Mouse (Mus musculus) spleen, postnatal 36 days (tissue): ENCODE results near the gene Frrs1.
"Not testable (repeated sequence)": the region's sequence is repeated elsewhere in the genome, so short reads cannot be mapped to it uniquely, and the experiment has no call there.

Experiments used
- DNase-seq, 2 experiments: peaks; one replicate each; pipeline ENCODE4 v3.0.0; 2022; ENCODE audit warnings: low spot score in 2 of 2, mixed read lengths in 1 of 2

Frrs1 gene

GRCm38 (mm10) chr3:116858941-116859685, at the start of gene Frrs1:
Frrs1 (plus strand) TSS chr3:116859464.
- DNase-seq, result peak; percentile 12 to 34

GRCm38 (mm10) chr3:116810351-116810750, 48.9 kb upstream of the Frrs1 start:
- DNase-seq, result not testable (repeated sequence)

GRCm38 (mm10) chr3:116812946-116813345, 46.3 kb upstream of the Frrs1 start:
- no peak for DNase-seq

GRCm38 (mm10) chr3:116815305-116815797, 43.9 kb upstream of the Frrs1 start:
- DNase-seq, result no peak

GRCm38 (mm10) chr3:116815916-116816315, 43.3 kb upstream of the Frrs1 start:
- no peak for DNase-seq

GRCm38 (mm10) chr3:116816674-116817215, 42.5 kb upstream of the Frrs1 start:
- no peak for DNase-seq

- DNase-seq, result no peak
Observed at GRCm38 (mm10) chr3:116817231-116817630, 42.0 kb upstream of the Frrs1 start.

- DNase-seq, result no peak
Observed at GRCm38 (mm10) chr3:116826471-116827215, 32.6 kb upstream of the Frrs1 start.

- no peak for DNase-seq
Observed at GRCm38 (mm10) chr3:116829274-116829920, 29.9 kb upstream of the Frrs1 start.

GRCm38 (mm10) chr3:116831324-116831723, 27.9 kb upstream of the Frrs1 start:
- no peak for DNase-seq

GRCm38 (mm10) chr3:116832526-116833310, 26.5 kb upstream of the Frrs1 start:
- no peak for DNase-seq

GRCm38 (mm10) chr3:116833491-116833890, 25.8 kb upstream of the Frrs1 start:
- DNase-seq, result no peak

- no peak for DNase-seq
Observed at GRCm38 (mm10) chr3:116834241-116834640, 25.0 kb upstream of the Frrs1 start.

- DNase-seq, result no peak
Observed at GRCm38 (mm10) chr3:116835350-116835749, 23.9 kb upstream of the Frrs1 start.

- DNase-seq, result peak; percentile 78 to 87
Observed at GRCm38 (mm10) chr3:116835770-116836680, 23.2 kb upstream of the Frrs1 start.

- no peak for DNase-seq
Observed at GRCm38 (mm10) chr3:116836681-116837475, 22.4 kb upstream of the Frrs1 start.

- no peak for DNase-seq
Observed at GRCm38 (mm10) chr3:116841311-116841710, 18.0 kb upstream of the Frrs1 start.

- no peak for DNase-seq
Observed at GRCm38 (mm10) chr3:116844880-116845579, 14.2 kb upstream of the Frrs1 start.

- DNase-seq, result no peak
Observed at GRCm38 (mm10) chr3:116846084-116846483, 13.2 kb upstream of the Frrs1 start.
